Mouse (Mus musculus) forebrain, embryonic 11.5 days (tissue): Measurements from ENCODE around the gene Kcnma1. TPM values are rescaled to one million over a fixed set of nuclear protein-coding genes. Genes with fewer than 3 reads are reported as not detected.

Experiments used
- ATAC-seq: fragments of 200-750 bp; cut with Nextera tagmentation; replicated peaks from 2 replicates; pipeline ENCODE4 v1.8.0; 2017; ENCODE audit warnings: moderate TSS enrichment; ENCODE audit not compliant: low FRiP score
- DNase-seq: peaks from one replicate; pipeline ENCODE4 v3.0.0-alpha.2; 2017; ENCODE audit warnings: low spot score
- H3K27ac ChIP-seq: fragments of 300-500 bp; sonication (generic); 2 replicates; pipeline ENCODE4 v1.5.1; 2014; ENCODE audit warnings: low read depth, low read length
- H3K27me3 ChIP-seq: fragments of 300-500 bp; sonication (generic); 2 replicates; pipeline ENCODE4 v1.6.1; 2014; ENCODE audit warnings: mild to moderate bottlenecking, low read length, mixed read lengths; ENCODE audit not compliant: control insufficient read depth, insufficient read depth
- H3K36me3 ChIP-seq: fragments of 300-500 bp; sonication (generic); 2 replicates; pipeline ENCODE4 v1.6.1; 2014; ENCODE audit warnings: mild to moderate bottlenecking, low read length, moderate library complexity, mixed read lengths; ENCODE audit not compliant: control insufficient read depth, insufficient read depth
- H3K4me1 ChIP-seq: fragments of 300-500 bp; sonication (generic); replicated peaks from 2 replicates; pipeline ENCODE4 v1.6.1; 2014; ENCODE audit warnings: low read length, mixed read lengths; ENCODE audit not compliant: control insufficient read depth, insufficient read depth
- H3K4me2 ChIP-seq: fragments of 300-500 bp; sonication (generic); 2 replicates; pipeline ENCODE4 v1.6.1; 2014; ENCODE audit warnings: low read depth, mild to moderate bottlenecking, low read length, moderate library complexity, mixed read lengths; ENCODE audit not compliant: severe bottlenecking
- H3K4me3 ChIP-seq: fragments of 300-500 bp; sonication (generic); 2 replicates; pipeline ENCODE4 v1.5.1; 2014; ENCODE audit warnings: low read depth, low read length
- H3K9ac ChIP-seq: fragments of 300-500 bp; sonication (generic); 2 replicates; pipeline ENCODE4 v1.6.1; 2014; ENCODE audit warnings: low read length
- H3K9me3 ChIP-seq: fragments of 300-500 bp; sonication (generic); 2 replicates; pipeline ENCODE4 v1.6.1; 2016; ENCODE audit warnings: low read length, mixed read lengths; ENCODE audit not compliant: control insufficient read depth
- WGBS: fragments of 180-500 bp; shearing (Covaris S2); extraction: QIAGEN DNeasy Blood & Tissue Kit; methylation state at CpG from one replicate; pipeline ENCODE4 v1.1.7; 2014; 5-methylcytosine and 5-hydroxymethylcytosine counted together
- polyA plus RNA-seq: library from polyadenylated mRNA; unstranded; fragments of >200 nt; fragmentation: Nextera tagmentation; extraction: Ambion mirVana; gene quantifications from 2 replicates; pipeline ENCODE4 v1.2.1, GENCODE M21; 2014

Gene Kcnma1
- polyA plus RNA-seq, 1 experiment from 2014 or later: 0.45 TPM

- DNase-seq (no peak), ATAC-seq (no peak)
- H3K9me3 ChIP-seq: no peaks in the 10 kb centered on the region
- no peak overlapping the region for H3K9ac ChIP-seq
- no peak overlapping the region for H3K27ac ChIP-seq
- no peaks in the 10 kb centered on the region for H3K27me3 ChIP-seq
- H3K4me2 ChIP-seq: no peak overlapping the region
- 66% methylated on average over 2 of the region's 2 CpGs for WGBS
- H3K36me3 ChIP-seq: no peaks in the 10 kb centered on the region
- no peaks in the 10 kb centered on the region for H3K4me1 ChIP-seq
- no peak overlapping the region for H3K4me3 ChIP-seq
These were observed 388.2 kb downstream of the Kcnma1 start for GRCm38 (mm10) chr14:23626114-23626513.

- no peak overlapping the region for H3K27ac ChIP-seq
- no peak for DNase-seq
- H3K27me3 ChIP-seq: no peaks in the 10 kb centered on the region
- H3K4me1 ChIP-seq: no peaks in the 10 kb centered on the region
- H3K9me3 ChIP-seq: no peaks in the 10 kb centered on the region
- no peak overlapping the region for H3K4me3 ChIP-seq
- H3K9ac ChIP-seq: no peak overlapping the region
- 93% methylated on average over 6 of the region's 6 CpGs for WGBS
- ATAC-seq: no peak
- H3K36me3 ChIP-seq: no peaks in the 10 kb centered on the region
- H3K4me2 ChIP-seq: no peak overlapping the region
These were observed 388.9 kb downstream of the Kcnma1 start for GRCm38 (mm10) chr14:23625436-23625835.

GRCm38 (mm10) chr14:23624455-23624854 is 389.8 kb downstream of the Kcnma1 start:
- no peaks in the 10 kb centered on the region for H3K4me1 ChIP-seq
- DNase-seq: no peak
- no peaks in the 10 kb centered on the region for H3K36me3 ChIP-seq
- H3K27ac ChIP-seq: no peak overlapping the region
- no peaks in the 10 kb centered on the region for H3K27me3 ChIP-seq
- WGBS: 81% methylated on average over 1 of the region's 1 CpGs
- H3K9ac ChIP-seq: no peak overlapping the region
- H3K4me2 ChIP-seq: no peak overlapping the region
- H3K9me3 ChIP-seq: no peaks in the 10 kb centered on the region
- no peak overlapping the region for H3K4me3 ChIP-seq
- no peak for ATAC-seq

- H3K4me1 ChIP-seq: no peaks in the 10 kb centered on the region
- WGBS: 83% methylated on average over 2 of the region's 2 CpGs
- H3K9ac ChIP-seq: no peak overlapping the region
- no peak for DNase-seq
- H3K27me3 ChIP-seq: no peaks in the 10 kb centered on the region
- H3K9me3 ChIP-seq: no peaks in the 10 kb centered on the region
- H3K36me3 ChIP-seq: no peaks in the 10 kb centered on the region
- H3K4me3 ChIP-seq: no peak overlapping the region
- H3K27ac ChIP-seq: no peak overlapping the region
- H3K4me2 ChIP-seq: no peak overlapping the region
- ATAC-seq: no peak
These were observed 393.6 kb downstream of the Kcnma1 start for GRCm38 (mm10) chr14:23620685-23621084.

- no peak for ATAC-seq
- H3K4me1 ChIP-seq: no peaks in the 10 kb centered on the region
- no peak overlapping the region for H3K9ac ChIP-seq
- DNase-seq: no peak
- H3K27ac ChIP-seq: no peak overlapping the region
- H3K9me3 ChIP-seq: no peaks in the 10 kb centered on the region
- no peaks in the 10 kb centered on the region for H3K27me3 ChIP-seq
- no peaks in the 10 kb centered on the region for H3K36me3 ChIP-seq
- no peak overlapping the region for H3K4me3 ChIP-seq
- H3K4me2 ChIP-seq: no peak overlapping the region
- WGBS: 81% methylated on average over 2 of the region's 2 CpGs
These were observed 395.3 kb downstream of the Kcnma1 start for GRCm38 (mm10) chr14:23618973-23619372.

- H3K27ac ChIP-seq: no peak overlapping the region
- no peaks in the 10 kb centered on the region for H3K27me3 ChIP-seq
- no peaks in the 10 kb centered on the region for H3K4me1 ChIP-seq
- no peak overlapping the region for H3K9ac ChIP-seq
- H3K4me2 ChIP-seq: no peak overlapping the region
- H3K4me3 ChIP-seq: no peak overlapping the region
- no peaks in the 10 kb centered on the region for H3K36me3 ChIP-seq
- no peak for ATAC-seq
- 54% methylated on average over 1 of the region's 1 CpGs for WGBS
- no peaks in the 10 kb centered on the region for H3K9me3 ChIP-seq
- no peak for DNase-seq
These were observed 396.2 kb downstream of the Kcnma1 start for GRCm38 (mm10) chr14:23618081-23618480.

- H3K9ac ChIP-seq: no peak overlapping the region
- ATAC-seq (no peak), DNase-seq (no peak)
These were observed 404.2 kb downstream of the Kcnma1 start for GRCm38 (mm10) chr14:23610054-23610453.

GRCm38 (mm10) chr14:23605740-23606139 is 408.6 kb downstream of the Kcnma1 start:
- Histone ChIP-seq H3K9ac (no peak overlapping the region), H3K27me3 (no peaks in the 10 kb centered on the region), H3K4me3 (no peak overlapping the region), H3K36me3 (no peaks in the 10 kb centered on the region), H3K4me1 (no peaks in the 10 kb centered on the region; the same call in 1 of the 2 replicates), H3K9me3 (no peaks in the 10 kb centered on the region), H3K27ac (no peak overlapping the region), H3K4me2 (no peak overlapping the region)
- DNase-seq (no peak), ATAC-seq (no peak)
- WGBS: 81% methylated on average over 7 of the region's 7 CpGs

More at GRCm38 (mm10) chr14:23610054-23610453, 404.2 kb downstream of the Kcnma1 start:
- no peaks in the 10 kb centered on the region for H3K4me1 ChIP-seq
- H3K4me2 ChIP-seq: no peak overlapping the region
- no peaks in the 10 kb centered on the region for H3K27me3 ChIP-seq
- no peak overlapping the region for H3K27ac ChIP-seq
- 66% methylated on average over 3 of the region's 3 CpGs for WGBS
- H3K36me3 ChIP-seq: no peaks in the 10 kb centered on the region
- H3K9me3 ChIP-seq: no peaks in the 10 kb centered on the region
- H3K4me3 ChIP-seq: no peak overlapping the region

- Histone ChIP-seq H3K9me3 (no peaks in the 10 kb centered on the region), H3K4me1 (no peaks in the 10 kb centered on the region; the same call in 1 of the 2 replicates), H3K9ac (no peak overlapping the region), H3K4me3 (no peak overlapping the region), H3K4me2 (no peak overlapping the region), H3K36me3 (no peaks in the 10 kb centered on the region), H3K27me3 (no peaks in the 10 kb centered on the region), H3K27ac (no peak overlapping the region)
- 17% methylated on average over 4 of the region's 4 CpGs for WGBS
- ATAC-seq (no peak), DNase-seq (no peak)
These were observed 411.4 kb downstream of the Kcnma1 start for GRCm38 (mm10) chr14:23602937-23603336.
